Mouse (Mus musculus) heart, adult 2 months (tissue): Measurements from ENCODE around the gene Hprt. TPM values are rescaled to one million over a fixed set of nuclear protein-coding genes. Genes with fewer than 3 reads are reported as not detected.

Source experiments
- DNase-seq, 2 experiments: peaks; one replicate each; pipeline ENCODE4 v3.0.0; 2021
- H3K27ac ChIP-seq: fragments of 200-600 bp; 2 replicates; pipeline ENCODE4 v1.8.1; 2022
- H3K27me3 ChIP-seq: fragments of 200-500 bp; 2 replicates; pipeline ENCODE4 v1.6.1; 2012; ENCODE audit warnings: mild to moderate bottlenecking, low read length, inconsistent platforms, mixed read lengths; ENCODE audit not compliant: control insufficient read depth, insufficient read depth
- H3K36me3 ChIP-seq: fragments of 200-500 bp; 2 replicates; pipeline ENCODE4 v1.6.1; 2012; ENCODE audit warnings: low read length, inconsistent platforms; ENCODE audit not compliant: control insufficient read depth, insufficient read depth
- H3K4me1 ChIP-seq: fragments of 200-500 bp; 2 replicates; pipeline ENCODE4 v1.6.1; 2011; ENCODE audit warnings: low read length; ENCODE audit not compliant: control insufficient read depth, insufficient read depth
- H3K4me3 ChIP-seq: fragments of 200-600 bp; 2 replicates; pipeline ENCODE4 v1.8.1; 2022
- H3K79me2 ChIP-seq: fragments of 200-500 bp; replicated peaks from 2 replicates; pipeline ENCODE4 v1.6.1; 2012; ENCODE audit warnings: mild to moderate bottlenecking, inconsistent platforms, low read length, moderate library complexity, mixed read lengths; ENCODE audit not compliant: control insufficient read depth, insufficient read depth
- H3K9ac ChIP-seq: fragments of 200-500 bp; 2 replicates; pipeline ENCODE4 v1.6.1; 2012; ENCODE audit warnings: low read depth, mild to moderate bottlenecking, control low read depth, inconsistent platforms, low read length, mixed read lengths
- CTCF ChIP-seq: fragments of 200-600 bp; IDR thresholded peaks from 2 replicates; pipeline ENCODE4 v1.8.1; 2022; ENCODE audit warnings: antibody characterized with exemption, mild to moderate bottlenecking, moderate library complexity
- EP300 ChIP-seq: fragments of 200-500 bp; IDR thresholded peaks from 2 replicates; pipeline ENCODE4 v1.6.1; 2011; ENCODE audit warnings: low read depth, low read length, control low read depth; ENCODE audit not compliant: insufficient read depth
- POLR2A ChIP-seq: fragments of 200-500 bp; IDR thresholded peaks from 2 replicates; pipeline ENCODE4 v1.6.1; 2011; ENCODE audit warnings: mild to moderate bottlenecking, low read depth, low read length, control low read depth; ENCODE audit not compliant: insufficient read depth
- WGBS: fragments of 180-500 bp; shearing (Covaris S2); methylation state at CpG from one replicate; pipeline ENCODE4 v1.1.7; 2018; 5-methylcytosine and 5-hydroxymethylcytosine counted together
- intact Hi-C: fragments of 180-260 bp; cut with DNase I; formaldehyde crosslinking; loops from one replicate; pipeline ENCODE4 v1.15.1; 2025
- polyA plus RNA-seq: library from polyadenylated mRNA; depleted of rRNA; stranded (reverse); fragments of >200 nt; gene quantifications from 2 replicates; pipeline ENCODE4 v1.2.3, GENCODE M21; 2012
- total RNA-seq, 2 experiments: library from RNA; stranded (reverse); gene quantifications; 2 replicates each; pipeline ENCODE4 v1.2.3; 2021

Hprt gene
- total and polyA plus RNA-seq, 3 experiments: 16.1 to 65.8 (median 47.4) TPM

DNA sequence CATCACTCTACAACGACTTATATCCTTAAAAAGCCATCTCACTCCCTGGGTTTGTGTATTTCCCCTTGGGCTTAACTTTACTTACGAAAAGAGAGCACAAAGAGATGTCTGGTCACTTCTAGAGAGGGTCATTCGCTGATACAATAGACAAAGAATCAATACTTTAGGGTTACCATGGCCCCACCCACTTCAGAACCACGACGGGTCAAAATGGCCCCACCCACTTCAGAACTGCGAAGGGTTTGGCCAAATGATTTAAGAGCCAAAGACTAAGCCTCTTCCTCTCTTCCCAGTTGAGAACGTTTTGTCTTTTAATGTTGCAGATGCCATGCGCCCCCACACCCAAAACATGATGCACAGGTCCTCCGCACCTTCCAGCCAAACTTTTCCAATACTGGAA, 67.8 kb downstream of the Hprt start:
- Histone ChIP-seq H3K27ac (no peak overlapping the region; the same call in 1 of the 2 replicates), H3K4me3 (peak overlapping the region; percentile 48), H3K4me1 (peaks cover 4% of the 10 kb centered on the region), H3K27me3 (no peaks in the 10 kb centered on the region), H3K36me3 (no peaks in the 10 kb centered on the region), H3K9ac (no peak overlapping the region), H3K79me2 (no peaks in the 10 kb centered on the region)
- 20% methylated on average over 9 of the region's 9 CpGs for WGBS
- DNase-seq: peak; percentile 15 to 28
- TF ChIP-seq POLR2A (no peak), CTCF (no peak), EP300 (no peak)
- intact Hi-C loops: loop anchor here (2.0 to 10.0 kb wide), 2 partner anchors 63 to 179 kb away; no protein-coding TSS in a partner anchor

DNA sequence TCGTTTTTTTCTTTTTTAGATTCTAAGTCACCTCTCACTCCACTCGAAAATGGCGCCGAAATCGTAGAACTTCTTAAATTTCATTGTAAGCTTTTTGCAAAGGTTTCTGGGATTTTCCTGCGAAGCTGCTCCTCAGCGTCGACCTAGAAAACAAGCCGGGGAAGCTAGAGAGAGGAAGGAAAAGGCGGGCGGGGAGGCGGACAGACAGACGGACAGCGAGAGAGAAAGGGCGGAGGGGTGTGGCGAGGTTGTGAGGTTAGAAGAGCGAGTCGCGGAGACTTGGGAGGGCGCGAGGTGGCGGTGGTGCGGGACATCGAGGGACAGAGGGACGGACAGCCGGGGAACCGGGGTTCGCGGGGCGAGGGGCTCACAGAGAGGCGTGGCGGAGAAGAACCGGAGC, 68.7 kb downstream of the Hprt start:
- Histone ChIP-seq H3K9ac (peak overlapping the region; percentile 97), H3K27ac (peak overlapping the region; percentile 71), H3K79me2 (no peaks in the 10 kb centered on the region), H3K27me3 (no peaks in the 10 kb centered on the region), H3K4me1 (peaks cover 3% of the 10 kb centered on the region; the same call in 1 of the 2 replicates), H3K36me3 (no peaks in the 10 kb centered on the region), H3K4me3 (peak overlapping the region; percentile 48)
- DNase-seq: peak; percentile 59 to 71
- TF ChIP-seq EP300 (no peak), CTCF (no peak)
- intact Hi-C loops: loop anchor here (2.0 to 10.0 kb wide), 2 partner anchors 62 to 178 kb away; no protein-coding TSS in a partner anchor
- WGBS: 13% methylated on average over 33 of the region's 33 CpGs

DNA sequence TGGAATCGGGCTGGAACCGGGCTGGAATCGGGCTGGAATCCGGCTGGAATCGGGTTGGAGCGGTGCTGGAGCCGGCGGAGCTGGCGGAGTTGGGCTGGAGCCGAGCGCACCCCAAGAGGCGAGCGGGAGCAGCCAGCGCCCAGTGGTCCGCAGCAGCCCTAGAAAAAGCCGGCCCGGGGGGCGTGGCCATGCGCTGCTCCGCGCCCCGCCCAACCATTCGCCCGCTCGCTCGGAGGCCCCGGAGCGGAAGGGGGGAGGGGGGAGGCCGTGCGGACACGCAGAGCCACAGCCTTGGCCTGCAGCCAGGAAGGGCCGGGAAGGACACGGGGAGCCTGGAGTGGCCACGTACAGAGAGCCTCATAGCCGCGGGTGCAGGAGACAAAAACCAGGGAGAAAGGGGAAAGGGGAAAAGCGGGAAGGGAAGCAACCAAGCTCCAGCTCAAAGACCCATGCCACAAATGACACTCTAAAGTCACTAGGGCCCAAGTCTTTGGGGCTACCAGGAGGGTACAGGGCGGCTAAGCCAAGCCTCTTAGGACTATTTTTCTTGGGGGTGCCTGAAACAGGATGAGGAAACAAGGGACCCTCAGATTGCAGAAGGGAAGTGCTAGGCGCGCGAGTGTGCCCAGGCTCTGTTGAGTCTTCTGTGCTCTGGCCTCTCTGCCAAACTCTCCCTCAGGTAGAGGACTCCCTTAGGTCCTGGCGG, 69.3 kb downstream of the Hprt start:
- peak overlapping the region; percentile 77 for H3K27ac ChIP-seq
- TF ChIP-seq EP300 (no peak), CTCF (no peak), POLR2A (peak; percentile 44; the same call in 1 of the 2 replicates)
- peak overlapping the region; percentile 97 for H3K9ac ChIP-seq
- H3K27me3 ChIP-seq: no peaks in the 10 kb centered on the region
- DNase-seq: peak; percentile 89 to 91
- H3K4me3 ChIP-seq: peak overlapping the region; percentile 48
- intact Hi-C loops: loop anchor here (2.0 to 10.0 kb wide), 2 partner anchors 62 to 178 kb away; no protein-coding TSS in a partner anchor
- WGBS: 11% methylated on average over 41 of the region's 42 CpGs
- H3K36me3 ChIP-seq: no peaks in the 10 kb centered on the region
- H3K79me2 ChIP-seq: no peaks in the 10 kb centered on the region
- peaks cover 3% of the 10 kb centered on the region; the same call in 1 of the 2 replicates for H3K4me1 ChIP-seq

DNA sequence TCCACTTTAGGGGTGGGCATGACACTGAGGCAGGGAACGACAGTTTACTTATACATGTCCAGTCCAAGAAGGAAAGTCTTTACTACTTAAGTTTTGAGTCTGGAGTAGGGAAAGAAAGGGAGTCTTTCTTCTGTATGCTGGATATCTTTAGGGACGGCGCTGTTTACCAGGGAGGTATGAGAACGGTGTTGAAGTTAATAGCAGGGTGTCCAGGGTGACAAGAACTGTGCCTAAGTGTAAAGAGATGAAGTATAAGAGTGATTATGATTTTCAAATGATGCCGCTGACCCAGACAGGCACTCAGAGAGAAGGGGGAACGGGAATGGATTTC, 69.8 kb downstream of the Hprt start:
- no peak for DNase-seq
- H3K4me3 ChIP-seq: peak overlapping the region; percentile 48; the same call in 1 of the 2 replicates
- TF ChIP-seq EP300 (no peak), POLR2A (no peak), CTCF (no peak)
- peaks cover 3% of the 10 kb centered on the region; the same call in 1 of the 2 replicates for H3K4me1 ChIP-seq
- no peaks in the 10 kb centered on the region for H3K79me2 ChIP-seq
- no peaks in the 10 kb centered on the region for H3K27me3 ChIP-seq
- peak overlapping the region; percentile 77 for H3K27ac ChIP-seq
- 33% methylated on average over 6 of the region's 6 CpGs for WGBS
- intact Hi-C loops: loop anchor here (2.0 to 10.0 kb wide), 2 partner anchors 61 to 177 kb away; no protein-coding TSS in a partner anchor
- no peaks in the 10 kb centered on the region for H3K36me3 ChIP-seq
- peak overlapping the region; percentile 56; the same call in 1 of the 2 replicates for H3K9ac ChIP-seq

DNA sequence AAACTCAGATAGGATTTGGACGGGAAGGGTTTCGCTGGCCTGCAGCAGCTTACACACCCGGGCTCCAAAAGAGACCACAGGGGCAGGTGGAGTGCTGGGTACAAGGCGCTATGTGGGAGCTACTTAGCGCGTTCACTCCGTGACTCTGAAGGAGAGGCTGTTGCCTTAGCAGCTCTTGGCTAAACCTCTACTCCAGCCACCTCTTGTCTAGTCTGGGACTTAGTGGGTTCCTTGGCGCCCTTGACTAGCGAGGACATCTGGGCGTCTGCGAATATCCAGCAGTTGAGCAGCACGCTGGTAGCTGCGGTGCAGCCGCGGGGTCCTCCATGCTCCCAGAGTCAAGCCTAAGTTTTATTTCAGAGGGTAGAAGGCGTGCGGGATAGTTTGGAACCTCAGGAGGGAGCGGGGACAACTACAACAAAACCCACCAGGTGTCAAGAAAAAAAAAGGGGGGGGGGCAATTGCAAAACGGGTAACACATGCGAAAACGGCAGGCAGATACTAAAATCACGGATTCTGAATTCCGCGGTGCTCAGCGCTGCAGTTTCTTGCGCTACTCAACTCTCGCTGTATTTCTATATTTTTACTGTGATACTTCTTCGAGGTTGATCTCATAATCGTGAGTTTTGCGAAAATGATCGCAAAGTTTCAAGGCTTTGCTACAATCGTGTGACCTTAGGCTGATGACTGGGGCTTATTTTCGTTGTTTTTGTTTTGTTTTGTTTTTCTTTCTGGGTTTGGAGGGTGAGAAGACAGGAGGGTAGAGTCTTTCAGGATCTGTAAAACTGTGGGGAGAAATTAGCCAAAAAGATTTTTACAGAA, 70.7 kb downstream of the Hprt start:
- intact Hi-C loops: loop anchor here (10.0 kb wide), 1 partner anchor 176 kb away; no protein-coding TSS in a partner anchor

More for the DNA sequence above, 70.7 kb downstream of the Hprt start:
- peak; percentile 26 to 52 for DNase-seq
- Histone ChIP-seq H3K27me3 (no peaks in the 10 kb centered on the region), H3K4me3 (peak overlapping the region; percentile 44), H3K36me3 (no peaks in the 10 kb centered on the region), H3K27ac (peak overlapping the region; percentile 16; the same call in 1 of the 2 replicates), H3K79me2 (no peaks in the 10 kb centered on the region), H3K4me1 (0 out of 2 replicates have a peak, but pooled peaks cover 3% of the 10 kb centered on the region), H3K9ac (peak overlapping the region; percentile 22)
- WGBS: 14% methylated on average over 33 of the region's 33 CpGs
- TF ChIP-seq EP300 (no peak), POLR2A (no peak), CTCF (no peak)
